Mouse (Mus musculus) liver, postnatal 0 days (tissue): ENCODE results near the gene Ccdc174.

Experiments used
- CTCF ChIP-seq: sonication (generic); IDR thresholded peaks from 2 replicates; pipeline ENCODE4 v1.5.1; 2016; ENCODE audit warnings: antibody characterized with exemption, low read depth
- EP300 ChIP-seq: IDR thresholded peaks from 2 replicates; pipeline ENCODE4 v1.6.1; 2016; ENCODE audit warnings: antibody characterized with exemption, low read depth, mild to moderate bottlenecking

DNA sequence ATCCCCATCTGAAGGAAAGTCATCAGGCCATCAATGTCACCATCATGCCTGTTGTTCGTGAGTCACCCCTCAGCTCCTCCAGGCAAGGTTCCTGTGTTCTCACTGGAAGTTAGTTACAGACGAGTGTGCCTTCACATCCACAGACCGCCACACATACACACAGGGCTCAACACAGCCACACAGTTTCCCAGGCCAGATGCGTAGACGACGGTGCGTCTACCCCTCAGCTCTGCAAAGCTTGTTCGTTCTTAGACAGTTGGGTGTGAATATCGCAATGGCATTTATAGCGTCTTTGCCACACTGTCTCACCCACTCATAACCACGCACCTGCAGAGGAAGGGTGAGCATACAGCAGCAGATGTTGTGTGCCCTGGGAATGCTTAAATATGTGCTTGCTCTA lies 12.3 kb upstream of the Ccdc174 start:
- no peak for TF ChIP-seq CTCF
- no peak for TF ChIP-seq EP300
